In the genomic region with DNA sequence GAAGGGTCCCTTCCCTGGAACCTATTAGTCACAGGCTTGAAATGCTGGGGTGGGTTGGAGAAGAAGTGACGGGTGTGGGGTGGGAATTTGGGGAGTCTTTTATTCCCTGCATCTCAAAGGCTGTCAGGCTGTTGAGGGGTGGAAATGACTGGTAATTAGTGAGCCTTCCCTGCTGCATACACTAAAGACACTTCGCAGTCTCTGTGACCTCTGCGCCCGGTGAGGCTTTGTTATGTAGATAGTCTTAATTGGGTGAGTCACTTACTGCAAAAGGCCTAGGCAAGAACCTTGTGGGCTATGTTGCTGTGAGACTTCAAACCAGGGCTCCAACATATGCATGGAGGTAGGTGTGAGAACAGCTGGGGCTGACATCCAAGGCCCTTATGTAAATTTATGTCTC, we compare ENCODE assay signal across 25 mouse cellular contexts. TPM values are rescaled to one million over a fixed set of nuclear protein-coding genes. Genes with fewer than 3 reads are reported as not detected.
DNase-seq lines count a peak whose midpoint lies in the region; ATAC-seq lines count a peak whose summit lies in the region.
"Had no signal": no experiment of that assay in that cellular context is flagged by ENCODE, and none has a peak within 500 bp of the region (broad histone marks: within the 10 kb centered on the region; RNA-seq: fewer than 3 reads in every experiment).

No protein-coding gene starts in this region.

- H3K9ac ChIP-seq in neural tube, embryonic 11.5 days (ENCODE audit: low read length): no peak overlapping the region
- H3K9ac ChIP-seq in neural tube, embryonic 15.5 days (replicated peaks): no peak overlapping the region
- H3K9ac ChIP-seq in forebrain, embryonic 14.5 days (ENCODE audit: low read length): no peak overlapping the region
- H3K9ac ChIP-seq: embryonic facial prominence, embryonic 12.5 days; heart, embryonic 13.5 days; hindbrain, embryonic 12.5 days; liver, embryonic 13.5 days; midbrain, embryonic 12.5 days; neural tube, embryonic 13.5 days had no signal

- H3K4me3 ChIP-seq in neural tube, embryonic 11.5 days (ENCODE audit: low read depth, low read length): no peak overlapping the region
- no peak overlapping the region for H3K4me3 ChIP-seq in neural tube, embryonic 15.5 days (replicated peaks)
- H3K4me3 ChIP-seq in forebrain, embryonic 14.5 days (ENCODE audit: low read depth, low read length): no peak overlapping the region
- H3K4me3 ChIP-seq: embryonic facial prominence, embryonic 12.5 days; heart, embryonic 13.5 days; hindbrain, embryonic 12.5 days; liver, embryonic 13.5 days; midbrain, embryonic 12.5 days; neural tube, embryonic 13.5 days had no signal

- no peak overlapping the region for H3K4me2 ChIP-seq in neural tube, embryonic 11.5 days (ENCODE audit: low read depth)
- no peak overlapping the region for H3K4me2 ChIP-seq in neural tube, embryonic 15.5 days
- H3K4me2 ChIP-seq in forebrain, embryonic 14.5 days (ENCODE audit: low read length): no peak overlapping the region
- H3K4me2 ChIP-seq: embryonic facial prominence, embryonic 12.5 days; heart, embryonic 13.5 days; hindbrain, embryonic 12.5 days; liver, embryonic 13.5 days; midbrain, embryonic 12.5 days; neural tube, embryonic 13.5 days had no signal

- peak; percentile 46 for DNase-seq in neural tube, embryonic 11.5 days (ENCODE audit: low spot score)
- DNase-seq in ZHBTc4 (ENCODE audit: low read depth, low spot score): peak; percentile 79
- peak; percentile 67 for DNase-seq in forebrain, embryonic 14.5 days (ENCODE audit: low spot score)
- DNase-seq in right cerebral cortex, postnatal 25 days: no peak
- DNase-seq in gastrocnemius, adult 18-20 months (ENCODE audit: low spot score): no peak
- DNase-seq in right cerebral cortex, postnatal 14 days: no peak
- DNase-seq: adrenal gland, postnatal 25 days; cerebellum, adult 11-12 months; cerebellum, postnatal 14 days; gastrocnemius, postnatal 14 days; heart, adult 18-20 months; heart, postnatal 14 days; kidney, adult 11 months; kidney, postnatal 4 days; liver, embryonic 13.5 days; lung, adult 2 months; lung, postnatal 14 days; right cerebral cortex, postnatal 4 days; thymus, postnatal 25 days had no signal

- H3K27ac ChIP-seq in neural tube, embryonic 11.5 days (ENCODE audit: low read depth, low read length): no peak overlapping the region
- H3K27ac ChIP-seq in neural tube, embryonic 15.5 days (replicated peaks): no peak overlapping the region
- H3K27ac ChIP-seq in forebrain, embryonic 14.5 days (ENCODE audit: low read depth, low read length): no peak overlapping the region
- H3K27ac ChIP-seq: embryonic facial prominence, embryonic 12.5 days; heart, embryonic 13.5 days; hindbrain, embryonic 12.5 days; liver, embryonic 13.5 days; midbrain, embryonic 12.5 days; neural tube, embryonic 13.5 days had no signal

- H3K4me1 ChIP-seq in neural tube, embryonic 11.5 days (ENCODE audit: control insufficient read depth, insufficient read depth, low read length): peaks cover 5% of the 10 kb centered on the region; the same call in 1 of the 2 replicates
- no peaks in the 10 kb centered on the region for H3K4me1 ChIP-seq in neural tube, embryonic 15.5 days
- no peaks in the 10 kb centered on the region for H3K4me1 ChIP-seq in forebrain, embryonic 14.5 days (ENCODE audit: control insufficient read depth, insufficient read depth, low read length)
- H3K4me1 ChIP-seq: embryonic facial prominence, embryonic 12.5 days; heart, embryonic 13.5 days had no signal

- no peaks in the 10 kb centered on the region for H3K36me3 ChIP-seq in neural tube, embryonic 11.5 days (ENCODE audit: control insufficient read depth, insufficient read depth, low read length)
- no peaks in the 10 kb centered on the region for H3K36me3 ChIP-seq in neural tube, embryonic 15.5 days
- H3K36me3 ChIP-seq in forebrain, embryonic 14.5 days (ENCODE audit: control insufficient read depth, insufficient read depth, low read length): no peaks in the 10 kb centered on the region
- H3K36me3 ChIP-seq: embryonic facial prominence, embryonic 12.5 days; heart, embryonic 13.5 days; hindbrain, embryonic 12.5 days; liver, embryonic 13.5 days; midbrain, embryonic 12.5 days; neural tube, embryonic 13.5 days had no signal

- 14% methylated on average over 4 of the region's 4 CpGs for WGBS in neural tube, embryonic 11.5 days
- 25% methylated on average over 4 of the region's 4 CpGs for WGBS in neural tube, embryonic 15.5 days
- WGBS in forebrain, embryonic 14.5 days: 4% methylated on average over 4 of the region's 4 CpGs

- no peaks in the 10 kb centered on the region for H3K9me3 ChIP-seq in neural tube, embryonic 11.5 days (ENCODE audit: control insufficient read depth, low read length)
- no peaks in the 10 kb centered on the region for H3K9me3 ChIP-seq in neural tube, embryonic 15.5 days (replicated peaks)
- H3K9me3 ChIP-seq in forebrain, embryonic 14.5 days (replicated peaks; ENCODE audit: control insufficient read depth, low read length): no peaks in the 10 kb centered on the region
- H3K9me3 ChIP-seq: embryonic facial prominence, embryonic 12.5 days; heart, embryonic 13.5 days; hindbrain, embryonic 12.5 days; liver, embryonic 13.5 days; midbrain, embryonic 12.5 days; neural tube, embryonic 13.5 days had no signal

- H3K27me3 ChIP-seq in neural tube, embryonic 11.5 days (ENCODE audit: control insufficient read depth, insufficient read depth, low read length): no peaks in the 10 kb centered on the region
- no peaks in the 10 kb centered on the region for H3K27me3 ChIP-seq in neural tube, embryonic 15.5 days (replicated peaks)
- H3K27me3 ChIP-seq in forebrain, embryonic 14.5 days (replicated peaks; ENCODE audit: control insufficient read depth, insufficient read depth, low read length): peaks cover 20% of the 10 kb centered on the region; the same call in 1 of the 2 replicates
- H3K27me3 ChIP-seq: embryonic facial prominence, embryonic 12.5 days; neural tube, embryonic 13.5 days had no signal

- ATAC-seq in neural tube, embryonic 11.5 days (ENCODE audit: insufficient read depth, low FRiP score, low TSS enrichment): 0 out of 2 replicates have a peak, but pooled peaks have one; percentile 23
- ATAC-seq in neural tube, embryonic 15.5 days (ENCODE audit: low FRiP score): no peak
- ATAC-seq in forebrain, embryonic 14.5 days: peak; percentile 77

RNA-seq across cellular contexts. Expression of gene Lrmda, which starts 14.6 kb away (rescaled TPM):
- 0.66 TPM in 1 of 2 replicates, not detected in the other for polyA plus RNA-seq in neural tube, embryonic 11.5 days (2014; fragmentation: Nextera tagmentation; extraction: Ambion mirVana)
- 0.49 and 0.68 TPM in 2 replicates for polyA plus RNA-seq in neural tube, embryonic 15.5 days (2015; fragmentation: Nextera tagmentation; extraction: Ambion mirVana)
- 0.31 TPM in 1 of 2 replicates, not detected in the other for polyA plus RNA-seq in forebrain, embryonic 14.5 days (2014; fragmentation: Nextera tagmentation; extraction: Ambion mirVana)
- total RNA-seq in gastrocnemius, adult 18-20 months (2021): 1 to 10 TPM; 2.3 to 3.1 TPM
- polyA plus RNA-seq: midbrain, embryonic 12.5 days; neural tube, embryonic 13.5 days had no signal

RNA-seq across cellular contexts. Expression of gene Zfp503, which starts 15.5 kb away (rescaled TPM):
- 13.3 and 17.1 TPM in 2 replicates for polyA plus RNA-seq in neural tube, embryonic 11.5 days (2014; fragmentation: Nextera tagmentation; extraction: Ambion mirVana)
- 12.7 and 12.9 TPM in 2 replicates for polyA plus RNA-seq in neural tube, embryonic 15.5 days (2015; fragmentation: Nextera tagmentation; extraction: Ambion mirVana)
- 4.4 and 4.6 TPM in 2 replicates for polyA plus RNA-seq in forebrain, embryonic 14.5 days (2014; fragmentation: Nextera tagmentation; extraction: Ambion mirVana)
- total RNA-seq in gastrocnemius, adult 18-20 months (2021): 1 to 10 TPM; 4.7 to 7.6 TPM

Comparison
In these comparisons a context has a peak if more than half of its experiments do, and no peak if none do; other contexts are left out.
1. DNase-seq: peak in neural tube, embryonic 11.5 days (single experiment), ZHBTc4 (single experiment) and forebrain, embryonic 14.5 days (single experiment); none in right cerebral cortex, postnatal 25 days (single experiment), gastrocnemius, adult 18-20 months (single experiment) and right cerebral cortex, postnatal 14 days (single experiment).